Mouse (Mus musculus) heart, adult 2 months (tissue): ENCODE data around the gene Atg5.

Source experiments
- CTCF ChIP-seq: fragments of 200-600 bp; IDR thresholded peaks from 2 replicates; pipeline ENCODE4 v1.8.1; 2022; ENCODE audit warnings: antibody characterized with exemption, mild to moderate bottlenecking, moderate library complexity
- POLR2A ChIP-seq: fragments of 200-500 bp; IDR thresholded peaks from 2 replicates; pipeline ENCODE4 v1.6.1; 2011; ENCODE audit warnings: mild to moderate bottlenecking, low read depth, low read length, control low read depth; ENCODE audit not compliant: insufficient read depth

- TF ChIP-seq CTCF (no peak), POLR2A (no peak)
These were observed 115.1 kb downstream of the Atg5 start for GRCm38 (mm10) chr10:44383213-44383612.
